Mouse (Mus musculus) telencephalon, adult 2 months (tissue): Measurements from ENCODE around the gene Ptbp3.
A peak's percentile ranks its signal among the peaks of the same experiment; 100 is the strongest.

ENCODE experiments used
- DNase-seq: peaks from one replicate; pipeline ENCODE4 v3.0.0-alpha.2; 2011; ENCODE audit warnings: low read depth, low spot score

Gene Ptbp3

GRCm38 (mm10) chr4:59555177-59555576 lies 6.0 kb upstream of the Ptbp3 start:
- no peak for DNase-seq

GRCm38 (mm10) chr4:59553576-59553975 lies 4.4 kb upstream of the Ptbp3 start:
- DNase-seq = no peak

- no peak for DNase-seq
These were observed 3.7 kb upstream of the Ptbp3 start for GRCm38 (mm10) chr4:59552835-59553234.

- DNase-seq = no peak
These were observed 2.7 kb upstream of the Ptbp3 start for GRCm38 (mm10) chr4:59551901-59552300.

GRCm38 (mm10) chr4:59549977-59550560 lies 905 bp upstream of the Ptbp3 start:
- no peak for DNase-seq

- DNase-seq = no peak
These were observed 497 bp downstream of the Ptbp3 start for GRCm38 (mm10) chr4:59548560-59549174.

- DNase-seq = no peak
These were observed 1.1 kb downstream of the Ptbp3 start for GRCm38 (mm10) chr4:59548011-59548559.

- no peak for DNase-seq
These were observed 1.9 kb downstream of the Ptbp3 start for GRCm38 (mm10) chr4:59547136-59547889.

GRCm38 (mm10) chr4:59546285-59547071 lies 2.7 kb downstream of the Ptbp3 start:
- no peak for DNase-seq

- DNase-seq = no peak
These were observed 4.5 kb downstream of the Ptbp3 start for GRCm38 (mm10) chr4:59544654-59545053.

GRCm38 (mm10) chr4:59543006-59543405 lies 6.2 kb downstream of the Ptbp3 start:
- DNase-seq = no peak

GRCm38 (mm10) chr4:59536281-59536680 lies 12.9 kb downstream of the Ptbp3 start:
- DNase-seq = no peak

- no peak for DNase-seq
These were observed 13.5 kb downstream of the Ptbp3 start for GRCm38 (mm10) chr4:59535624-59536023.

- no peak for DNase-seq
These were observed 15.9 kb downstream of the Ptbp3 start for GRCm38 (mm10) chr4:59533268-59533667.

- DNase-seq = no peak
These were observed 18.0 kb downstream of the Ptbp3 start for GRCm38 (mm10) chr4:59531172-59531571.

- DNase-seq = no peak
These were observed 21.7 kb downstream of the Ptbp3 start for GRCm38 (mm10) chr4:59527470-59527869.

GRCm38 (mm10) chr4:59526728-59527127 lies 22.4 kb downstream of the Ptbp3 start:
- DNase-seq = no peak

- DNase-seq = no peak
These were observed 24.3 kb downstream of the Ptbp3 start for GRCm38 (mm10) chr4:59524875-59525274.

- DNase-seq = no peak
These were observed 38.8 kb downstream of the Ptbp3 start for GRCm38 (mm10) chr4:59510321-59510720.

GRCm38 (mm10) chr4:59509558-59509957 lies 39.6 kb downstream of the Ptbp3 start:
- no peak for DNase-seq

GRCm38 (mm10) chr4:59507766-59508165 lies 41.4 kb downstream of the Ptbp3 start:
- no peak for DNase-seq

- peak; percentile 29 for DNase-seq
These were observed 42.5 kb downstream of the Ptbp3 start for GRCm38 (mm10) chr4:59506704-59507103.
